Mouse (Mus musculus) limb, embryonic 14.5 days (tissue): ENCODE results near the gene Yars. TPM values are rescaled to one million over a fixed set of nuclear protein-coding genes. Genes with fewer than 3 reads are reported as not detected.

ENCODE experiments used
- ATAC-seq: fragments of 200-750 bp; cut with Nextera tagmentation; 2 replicates; pipeline ENCODE4 v1.8.0; 2017; ENCODE audit warnings: low read depth, moderate number of reproducible peaks, moderate TSS enrichment; ENCODE audit not compliant: low FRiP score
- DNase-seq: peaks from one replicate; pipeline ENCODE4 v3.0.0-alpha.2; 2015; ENCODE audit warnings: low spot score
- H3K27ac ChIP-seq: fragments of 300-500 bp; sonication (generic); replicated peaks from 2 replicates; pipeline ENCODE4 v1.5.1; 2014; ENCODE audit warnings: low read depth, mild to moderate bottlenecking, low read length, moderate library complexity, mixed read lengths
- H3K27me3 ChIP-seq: fragments of 300-500 bp; sonication (generic); 2 replicates; pipeline ENCODE4 v1.6.1; 2014; ENCODE audit warnings: low read length, mixed read lengths; ENCODE audit not compliant: control insufficient read depth, insufficient read depth
- H3K36me3 ChIP-seq: fragments of 300-500 bp; sonication (generic); 2 replicates; pipeline ENCODE4 v1.6.1; 2014; ENCODE audit warnings: mild to moderate bottlenecking, low read length, moderate library complexity, mixed read lengths; ENCODE audit not compliant: control insufficient read depth, insufficient read depth
- H3K4me1 ChIP-seq: fragments of 300-500 bp; sonication (generic); 2 replicates; pipeline ENCODE4 v1.6.1; 2014; ENCODE audit warnings: antibody characterized with exemption, low read length, mixed read lengths; ENCODE audit not compliant: control insufficient read depth, insufficient read depth
- H3K4me2 ChIP-seq: fragments of 300-500 bp; sonication (generic); replicated peaks from 2 replicates; pipeline ENCODE4 v1.6.1; 2014; ENCODE audit warnings: low read depth, mild to moderate bottlenecking, low read length, moderate library complexity; ENCODE audit not compliant: severe bottlenecking
- H3K4me3 ChIP-seq: fragments of 300-500 bp; sonication (generic); replicated peaks from 2 replicates; pipeline ENCODE4 v1.5.1; 2014; ENCODE audit warnings: low read length
- H3K9ac ChIP-seq: fragments of 300-500 bp; sonication (generic); 2 replicates; pipeline ENCODE4 v1.6.1; 2014; ENCODE audit warnings: mild to moderate bottlenecking, low read depth, low read length, moderate library complexity; ENCODE audit not compliant: severe bottlenecking
- H3K9me3 ChIP-seq: fragments of 300-500 bp; sonication (generic); 2 replicates; pipeline ENCODE4 v1.6.1; 2016; ENCODE audit warnings: low read length; ENCODE audit not compliant: control insufficient read depth
- POLR2A ChIP-seq: fragments of 200-500 bp; IDR thresholded peaks from 2 replicates; pipeline ENCODE4 v1.8.0; 2012; ENCODE audit warnings: inconsistent platforms, mild to moderate bottlenecking, moderate library complexity, borderline replicate concordance; ENCODE audit not compliant: insufficient read depth, insufficient read length; ENCODE audit errors: extremely low read depth
- WGBS: fragments of 180-500 bp; shearing (Covaris S2); extraction: QIAGEN DNeasy Blood & Tissue Kit; methylation state at CpG from one replicate; pipeline ENCODE4 v1.1.7; 2014; 5-methylcytosine and 5-hydroxymethylcytosine counted together
- polyA plus RNA-seq, 2 experiments: library from polyadenylated mRNA; depleted of rRNA in 1 of 2; stranded (reverse) in 1 of 2; unstranded in 1 of 2; fragments of >200 nt; fragmentation: Nextera tagmentation in 1 of 2; extraction: Ambion mirVana in 1 of 2; gene quantifications; 2 replicates each; pipeline versions ENCODE4 v1.2.1 to v1.2.3; 2012 to 2014

The Yars gene
- polyA plus RNA-seq, 2 experiments = 50.3 to 79.5 TPM

DNA sequence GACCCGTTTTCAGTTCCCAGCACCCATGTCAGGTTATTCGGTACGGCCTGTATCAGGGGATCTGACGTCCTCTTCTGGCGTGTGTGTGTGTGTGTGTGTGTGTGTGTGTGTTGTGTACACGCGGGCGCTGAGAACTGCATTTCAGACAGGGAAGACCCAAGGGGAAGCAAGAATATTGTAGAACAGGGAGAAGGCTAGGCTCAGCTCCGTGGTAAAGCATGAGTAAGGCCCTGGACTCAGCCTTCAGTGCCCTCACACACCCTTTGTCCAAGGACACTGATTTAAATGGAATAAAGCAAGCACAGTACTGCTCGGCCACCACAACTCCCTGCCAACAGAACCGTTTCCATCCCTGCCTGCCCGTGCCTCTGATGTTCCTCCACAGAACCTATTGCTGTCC, 978 bp downstream of the Yars start:
- Histone ChIP-seq H3K36me3 (peaks cover 6% of the 10 kb centered on the region), H3K27me3 (no peaks in the 10 kb centered on the region), H3K27ac (peak overlapping the region; percentile 61; the same call in 1 of the 2 replicates), H3K4me2 (peak overlapping the region; percentile 58), H3K9ac (peak overlapping the region; percentile 68), H3K9me3 (no peaks in the 10 kb centered on the region), H3K4me3 (peak overlapping the region; percentile 85), H3K4me1 (peaks cover 19% of the 10 kb centered on the region)
- no peak for ATAC-seq
- TF ChIP-seq POLR2A = no peak
- no peak for DNase-seq
- 4% methylated on average over 12 of the region's 12 CpGs for WGBS

DNA sequence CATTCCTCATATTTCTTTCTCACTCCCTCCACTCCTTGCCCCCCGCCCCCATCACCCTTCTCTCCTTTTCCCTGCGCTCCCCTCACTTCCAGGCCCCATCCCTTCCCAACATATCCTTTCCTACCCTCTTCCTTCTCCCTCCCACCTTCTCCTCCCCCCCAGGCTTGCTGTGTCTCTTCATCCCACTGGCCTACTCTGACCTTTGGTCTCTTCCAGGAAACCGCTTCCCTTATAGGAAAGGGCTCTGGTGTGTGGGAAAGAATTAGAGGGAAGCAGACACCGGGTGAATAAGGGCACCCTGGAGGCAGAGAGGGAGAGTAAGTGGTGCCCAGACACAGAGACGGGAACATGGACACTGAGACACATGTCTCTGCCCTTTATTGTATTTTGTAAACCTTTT, 2.1 kb downstream of the Yars start:
- WGBS = 80% methylated on average over 5 of the region's 5 CpGs

DNA sequence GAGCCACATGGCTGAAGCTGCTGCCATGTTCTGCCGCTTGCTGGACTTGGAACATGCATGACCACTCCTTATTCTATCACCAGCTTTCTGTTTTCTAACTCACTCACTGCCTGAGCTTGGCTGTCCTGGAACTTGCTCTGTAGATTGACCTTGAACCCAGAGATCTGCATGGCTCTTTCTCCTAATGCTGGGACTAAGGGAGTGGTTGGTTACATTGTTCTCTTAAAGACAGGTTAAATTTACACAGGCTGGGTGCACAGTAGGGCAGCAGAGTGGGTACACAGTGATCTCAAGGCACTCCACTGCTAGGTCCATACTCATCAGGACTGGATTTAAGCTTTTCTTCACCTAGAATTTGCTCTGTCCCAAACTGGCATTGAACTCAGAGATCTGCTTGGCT, 4.7 kb downstream of the Yars start:
- no peak for DNase-seq
- H3K4me2 ChIP-seq = no peak overlapping the region
- no peak for ATAC-seq
- no peak overlapping the region for H3K4me3 ChIP-seq
- H3K9me3 ChIP-seq = no peaks in the 10 kb centered on the region
- H3K27me3 ChIP-seq = no peaks in the 10 kb centered on the region
- H3K4me1 ChIP-seq = peaks cover 6% of the 10 kb centered on the region
- H3K36me3 ChIP-seq = peaks cover 36% of the 10 kb centered on the region
- no peak for TF ChIP-seq POLR2A
- no peak overlapping the region for H3K9ac ChIP-seq
- no peak overlapping the region for H3K27ac ChIP-seq
- WGBS = 89% methylated on average over 1 of the region's 1 CpGs

More for the DNA sequence above, 2.1 kb downstream of the Yars start:
- Histone ChIP-seq H3K36me3 (peaks cover 18% of the 10 kb centered on the region), H3K4me2 (no peak overlapping the region), H3K4me1 (peaks cover 19% of the 10 kb centered on the region), H3K4me3 (no peak overlapping the region), H3K9ac (no peak overlapping the region), H3K9me3 (no peaks in the 10 kb centered on the region), H3K27ac (no peak overlapping the region), H3K27me3 (no peaks in the 10 kb centered on the region)
- no peak for TF ChIP-seq POLR2A
- no peak for ATAC-seq
- DNase-seq = no peak

DNA sequence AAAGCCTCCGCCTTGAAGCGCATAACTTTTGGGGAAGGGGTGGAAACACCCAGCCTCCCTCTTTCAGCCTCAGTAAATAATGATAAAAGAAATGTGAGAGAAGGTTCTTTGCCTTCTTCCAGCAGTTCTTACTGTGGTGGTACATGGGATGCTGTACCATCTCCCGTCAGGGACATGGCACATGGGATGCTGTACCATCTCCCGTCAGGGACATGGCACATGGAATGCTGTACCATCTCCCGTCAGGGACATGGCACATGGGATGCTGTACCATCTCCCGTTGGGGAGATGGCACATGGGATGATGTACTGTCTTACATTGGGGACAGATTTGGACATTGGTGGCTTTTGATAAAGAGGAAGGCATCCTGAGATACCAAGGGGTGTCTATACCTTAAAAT, 8.0 kb downstream of the Yars start:
- no peak for DNase-seq
- no peak for TF ChIP-seq POLR2A
- Histone ChIP-seq H3K9ac (no peak overlapping the region), H3K9me3 (no peaks in the 10 kb centered on the region), H3K4me2 (no peak overlapping the region), H3K4me3 (no peak overlapping the region), H3K27ac (no peak overlapping the region), H3K4me1 (no peaks in the 10 kb centered on the region), H3K36me3 (peaks cover 63% of the 10 kb centered on the region), H3K27me3 (no peaks in the 10 kb centered on the region)
- 94% methylated on average over 6 of the region's 6 CpGs for WGBS
- ATAC-seq = no peak

DNA sequence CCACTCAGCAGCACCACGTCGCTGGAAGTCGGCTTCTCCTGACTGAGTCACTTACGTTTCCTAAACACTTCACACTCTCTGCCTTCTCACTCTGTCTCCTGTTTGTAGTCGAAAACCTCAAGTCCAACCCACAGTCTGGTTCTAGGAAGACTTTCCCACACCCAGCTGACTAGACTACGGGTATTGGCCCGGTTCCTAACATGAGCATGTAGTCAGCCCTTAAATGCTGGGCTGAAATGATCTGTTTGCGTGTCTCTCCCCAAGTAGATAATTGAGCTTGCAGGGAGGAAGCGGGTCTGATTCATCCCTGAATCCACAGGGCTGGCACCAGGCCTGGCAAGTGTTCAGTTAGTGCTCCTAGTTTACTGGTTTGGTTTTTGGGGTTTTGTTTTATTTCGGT, 15.1 kb downstream of the Yars start:
- Histone ChIP-seq H3K4me2 (no peak overlapping the region), H3K9me3 (no peaks in the 10 kb centered on the region), H3K4me3 (no peak overlapping the region), H3K9ac (no peak overlapping the region), H3K4me1 (no peaks in the 10 kb centered on the region), H3K27ac (no peak overlapping the region), H3K27me3 (no peaks in the 10 kb centered on the region), H3K36me3 (peaks cover 90% of the 10 kb centered on the region)
- no peak for TF ChIP-seq POLR2A
- DNase-seq (no peak), ATAC-seq (no peak)
- 97% methylated on average over 10 of the region's 10 CpGs for WGBS

DNA sequence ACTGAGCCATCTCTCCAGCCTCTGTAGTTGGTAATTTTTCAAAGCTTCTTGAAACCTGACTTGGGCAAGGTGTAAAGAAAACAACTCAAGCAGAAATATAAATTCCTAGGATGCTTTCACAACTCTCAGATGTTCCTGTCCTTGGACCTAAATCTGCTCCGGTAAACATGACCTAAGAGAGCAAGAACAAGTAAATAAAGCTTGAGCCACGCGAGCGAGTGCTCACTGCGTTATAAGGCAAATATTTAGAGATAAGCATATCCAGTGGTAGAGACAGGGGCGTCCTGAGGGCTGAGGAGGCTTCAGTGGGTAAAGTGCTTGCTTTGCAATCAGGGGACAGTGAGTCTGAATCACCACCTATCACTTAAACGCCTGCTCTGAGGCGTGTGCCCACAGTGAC, 17.2 kb downstream of the Yars start:
- no peak for TF ChIP-seq POLR2A
- H3K36me3 ChIP-seq = peaks cover 90% of the 10 kb centered on the region
- no peak overlapping the region for H3K4me2 ChIP-seq
- H3K4me3 ChIP-seq = no peak overlapping the region
- H3K9me3 ChIP-seq = no peaks in the 10 kb centered on the region
- DNase-seq (no peak), ATAC-seq (no peak)
- H3K27me3 ChIP-seq = no peaks in the 10 kb centered on the region
- no peak overlapping the region for H3K9ac ChIP-seq
- H3K4me1 ChIP-seq = no peaks in the 10 kb centered on the region
- WGBS = 94% methylated on average over 8 of the region's 8 CpGs
- no peak overlapping the region for H3K27ac ChIP-seq
